Mouse (Mus musculus): ENCODE measurements at regions not wholly inside any gene's neighbourhood (a gene's known extent, or its start where the extent isn't known, plus 50 kb on each side); places are given as distances from the start of the nearest gene placed in this dataset.

GRCm38 (mm10) chr2:78170162-78170747 is 224.1 kb upstream of the Cwc22 start:
- Histone ChIP-seq H3K9ac (no peak overlapping the region), H3K4me2 (replicated peaks) (no peak overlapping the region)

GRCm38 (mm10) chr2:78165429-78165828 is 219.3 kb upstream of the Cwc22 start:
- Histone ChIP-seq H3K27ac (no peak overlapping the region), H3K36me3 (replicated peaks; ENCODE audit: control insufficient read depth, insufficient read depth) (no peaks in the 10 kb centered on the region), H3K4me3 (replicated peaks; ENCODE audit: low read length) (no peak overlapping the region), H3K4me2 (replicated peaks) (no peak overlapping the region), H3K9me3 (ENCODE audit: control insufficient read depth, low read length) (no peaks in the 10 kb centered on the region), H3K9ac (no peak overlapping the region), H3K4me1 (replicated peaks; ENCODE audit: control insufficient read depth, insufficient read depth, low read length) (no peaks in the 10 kb centered on the region), H3K27me3 (ENCODE audit: control insufficient read depth, insufficient read depth, low read length) (no peaks in the 10 kb centered on the region)
- no peak for DNase-seq (ENCODE audit: low spot score)
- WGBS, result 83% methylated on average over 13 of the region's 13 CpGs
- ATAC-seq (ENCODE audit: low FRiP score), result no peak

More at GRCm38 (mm10) chr2:78170162-78170747, 224.1 kb upstream of the Cwc22 start:
- H3K4me1 ChIP-seq (replicated peaks; ENCODE audit: control insufficient read depth, insufficient read depth, low read length), result no peaks in the 10 kb centered on the region
- H3K27me3 ChIP-seq (ENCODE audit: control insufficient read depth, insufficient read depth, low read length), result no peaks in the 10 kb centered on the region
- no peaks in the 10 kb centered on the region for H3K36me3 ChIP-seq (replicated peaks; ENCODE audit: control insufficient read depth, insufficient read depth)
- no peak overlapping the region for H3K27ac ChIP-seq
- no peak overlapping the region for H3K4me3 ChIP-seq (replicated peaks; ENCODE audit: low read length)
- no peak for DNase-seq (ENCODE audit: low spot score)
- no peak for ATAC-seq (ENCODE audit: low FRiP score)
- 59% methylated on average over 6 of the region's 6 CpGs for WGBS
- H3K9me3 ChIP-seq (ENCODE audit: control insufficient read depth, low read length), result no peaks in the 10 kb centered on the region

DNA sequence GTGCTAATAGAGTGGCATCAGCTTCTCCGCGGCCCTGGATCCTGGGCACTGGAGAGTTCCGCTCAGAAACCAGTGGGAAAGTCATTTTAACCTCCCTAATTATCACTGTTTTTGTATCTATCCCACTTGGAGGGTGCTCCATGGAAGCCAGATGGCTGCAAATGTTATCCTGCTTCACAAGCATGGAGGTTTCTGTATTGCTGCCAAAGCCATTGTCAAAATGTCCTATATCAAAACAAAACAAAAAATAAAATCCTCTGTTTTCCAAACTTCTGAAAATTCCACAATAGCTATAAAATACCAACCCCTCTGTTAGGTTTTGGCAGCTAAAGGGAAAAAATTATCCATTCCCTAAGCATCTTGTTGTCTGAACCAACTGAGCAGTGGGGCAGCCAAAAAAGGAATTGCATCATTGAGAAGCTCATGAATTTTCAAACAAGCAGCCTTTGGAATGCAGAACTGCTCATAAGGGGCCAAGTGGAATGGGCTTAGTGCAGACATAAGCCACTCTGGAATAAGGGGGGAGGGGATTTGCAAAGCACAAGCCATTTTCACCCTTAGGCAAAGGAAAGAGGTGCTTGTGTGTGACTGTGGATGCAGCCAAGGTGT is 213.8 kb upstream of the Cwc22 start:
- ATAC-seq (ENCODE audit: low FRiP score) (peak; percentile 89), DNase-seq (ENCODE audit: low spot score) (peak; percentile 59)
- H3K36me3 ChIP-seq (replicated peaks; ENCODE audit: control insufficient read depth, insufficient read depth), result no peaks in the 10 kb centered on the region
- H3K27ac ChIP-seq, result 0 out of 2 replicates have a peak overlapping the region, but pooled peaks have one; percentile 41
- no peaks in the 10 kb centered on the region for H3K4me1 ChIP-seq (replicated peaks; ENCODE audit: control insufficient read depth, insufficient read depth, low read length)
- H3K4me3 ChIP-seq (replicated peaks; ENCODE audit: low read length), result no peak overlapping the region
- H3K9ac ChIP-seq, result no peak overlapping the region
- H3K4me2 ChIP-seq (replicated peaks), result no peak overlapping the region
- H3K9me3 ChIP-seq (ENCODE audit: control insufficient read depth, low read length), result no peaks in the 10 kb centered on the region
- WGBS, result 58% methylated on average over 3 of the region's 3 CpGs
- H3K27me3 ChIP-seq (ENCODE audit: control insufficient read depth, insufficient read depth, low read length), result no peaks in the 10 kb centered on the region

DNA sequence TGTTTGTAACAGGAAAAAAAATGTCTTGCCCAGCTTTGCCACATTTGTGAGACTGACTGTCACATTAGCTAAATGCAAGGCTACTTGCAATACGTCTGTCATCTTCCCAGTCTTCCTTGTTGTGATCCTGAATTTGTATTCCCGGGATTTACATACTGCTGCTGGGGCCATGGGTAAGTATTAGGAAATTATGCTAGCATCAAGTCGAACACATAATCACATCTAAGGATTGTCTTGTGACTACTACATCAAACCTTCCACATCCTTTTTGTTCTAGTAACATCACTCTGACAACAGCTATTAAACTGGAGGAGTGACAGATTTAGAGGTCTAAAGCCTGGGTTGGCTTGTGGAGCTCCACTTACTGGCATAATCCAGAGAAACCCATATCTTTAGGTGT is 164.2 kb upstream of the Cwc22 start:
- WGBS, result 68% methylated on average over 3 of the region's 3 CpGs
- H3K27me3 ChIP-seq (ENCODE audit: control insufficient read depth, insufficient read depth, low read length), result no peaks in the 10 kb centered on the region
- DNase-seq (ENCODE audit: low spot score) (no peak), ATAC-seq (ENCODE audit: low FRiP score) (no peak)
- no peak overlapping the region for H3K4me2 ChIP-seq (replicated peaks)
- H3K9ac ChIP-seq, result no peak overlapping the region
- no peak overlapping the region for H3K4me3 ChIP-seq (replicated peaks; ENCODE audit: low read length)
- no peaks in the 10 kb centered on the region for H3K9me3 ChIP-seq (ENCODE audit: control insufficient read depth, low read length)
- H3K4me1 ChIP-seq (replicated peaks; ENCODE audit: control insufficient read depth, insufficient read depth, low read length), result no peaks in the 10 kb centered on the region
- no peaks in the 10 kb centered on the region for H3K36me3 ChIP-seq (replicated peaks; ENCODE audit: control insufficient read depth, insufficient read depth)
- H3K27ac ChIP-seq, result no peak overlapping the region

GRCm38 (mm10) chr2:78095536-78095935 is 149.4 kb upstream of the Cwc22 start:
- Histone ChIP-seq H3K27me3 (ENCODE audit: control insufficient read depth, insufficient read depth, low read length) (no peaks in the 10 kb centered on the region), H3K9ac (no peak overlapping the region), H3K27ac (no peak overlapping the region), H3K4me1 (replicated peaks; ENCODE audit: control insufficient read depth, insufficient read depth, low read length) (no peaks in the 10 kb centered on the region), H3K4me3 (replicated peaks; ENCODE audit: low read length) (no peak overlapping the region), H3K36me3 (replicated peaks; ENCODE audit: control insufficient read depth, insufficient read depth) (no peaks in the 10 kb centered on the region), H3K9me3 (ENCODE audit: control insufficient read depth, low read length) (no peaks in the 10 kb centered on the region), H3K4me2 (replicated peaks) (no peak overlapping the region)
- DNase-seq (ENCODE audit: low spot score) (no peak), ATAC-seq (ENCODE audit: low FRiP score) (no peak)
- 93% methylated on average over 2 of the region's 2 CpGs for WGBS

- ATAC-seq (ENCODE audit: low FRiP score) (no peak), DNase-seq (ENCODE audit: low spot score) (no peak)
- no peaks in the 10 kb centered on the region for H3K4me1 ChIP-seq (replicated peaks; ENCODE audit: control insufficient read depth, insufficient read depth, low read length)
- H3K4me2 ChIP-seq (replicated peaks), result no peak overlapping the region
- no peaks in the 10 kb centered on the region for H3K9me3 ChIP-seq (ENCODE audit: control insufficient read depth, low read length)
- H3K27ac ChIP-seq, result no peak overlapping the region
- no peak overlapping the region for H3K9ac ChIP-seq
- no peaks in the 10 kb centered on the region for H3K27me3 ChIP-seq (ENCODE audit: control insufficient read depth, insufficient read depth, low read length)
- H3K36me3 ChIP-seq (replicated peaks; ENCODE audit: control insufficient read depth, insufficient read depth), result no peaks in the 10 kb centered on the region
- H3K4me3 ChIP-seq (replicated peaks; ENCODE audit: low read length), result no peak overlapping the region
Measured at GRCm38 (mm10) chr2:78094921-78095320, 148.7 kb upstream of the Cwc22 start.

DNA sequence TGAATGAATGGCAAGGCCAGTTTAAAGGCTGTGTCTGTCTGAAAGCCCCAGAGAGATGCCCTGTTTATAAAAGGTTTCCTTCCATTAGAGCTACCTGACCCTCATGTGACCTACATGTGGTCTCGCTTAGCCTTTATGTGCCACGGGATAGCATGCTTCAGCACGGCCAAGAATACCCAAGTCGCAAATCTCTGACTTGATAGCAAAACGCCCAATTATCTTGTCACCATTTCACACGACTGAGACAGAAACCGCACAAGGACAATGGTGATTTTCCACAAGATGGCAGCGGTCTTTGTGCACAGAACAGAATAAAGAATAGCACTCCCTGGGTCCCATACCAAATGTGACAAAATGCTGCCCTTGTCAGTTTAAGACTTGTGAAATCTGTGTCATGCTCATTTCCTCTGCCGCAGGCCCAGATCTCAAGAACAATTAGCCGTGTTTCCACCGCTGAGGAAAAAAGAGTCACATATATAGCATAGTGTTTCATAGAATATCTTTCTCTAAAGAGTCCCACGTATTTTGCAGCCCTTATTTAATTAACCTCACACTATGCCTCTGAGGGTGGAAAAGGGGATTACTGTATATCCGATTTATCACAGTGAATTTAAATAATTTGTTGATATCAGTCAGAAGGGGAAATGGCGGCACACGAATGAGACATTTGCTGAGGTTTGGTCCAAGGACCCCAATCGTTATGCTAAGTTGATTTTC is 118.3 kb upstream of the Cwc22 start:
- Histone ChIP-seq H3K4me3 (replicated peaks; ENCODE audit: low read length) (no peak overlapping the region), H3K9ac (no peak overlapping the region), H3K36me3 (replicated peaks; ENCODE audit: control insufficient read depth, insufficient read depth) (no peaks in the 10 kb centered on the region), H3K4me1 (replicated peaks; ENCODE audit: control insufficient read depth, insufficient read depth, low read length) (0 out of 2 replicates have a peak, but pooled peaks cover 8% of the 10 kb centered on the region), H3K27me3 (ENCODE audit: control insufficient read depth, insufficient read depth, low read length) (no peaks in the 10 kb centered on the region), H3K27ac (peak overlapping the region; percentile 11; the same call in 1 of the 2 replicates), H3K9me3 (ENCODE audit: control insufficient read depth, low read length) (no peaks in the 10 kb centered on the region), H3K4me2 (replicated peaks) (peak overlapping the region; percentile 4; the same call in 1 of the 2 replicates)
- DNase-seq (ENCODE audit: low spot score) (peak; percentile 28), ATAC-seq (ENCODE audit: low FRiP score) (no peak; the same call in 1 of the 2 replicates)
- WGBS, result 22% methylated on average over 16 of the region's 16 CpGs

GRCm38 (mm10) chr2:78059801-78060416 is 113.7 kb upstream of the Cwc22 start:
- H3K4me2 ChIP-seq (replicated peaks), result no peak overlapping the region
- no peak overlapping the region for H3K4me3 ChIP-seq (replicated peaks; ENCODE audit: low read length)
- H3K36me3 ChIP-seq (replicated peaks; ENCODE audit: control insufficient read depth, insufficient read depth), result no peaks in the 10 kb centered on the region
- WGBS, result 76% methylated on average over 10 of the region's 10 CpGs
- H3K27me3 ChIP-seq (ENCODE audit: control insufficient read depth, insufficient read depth, low read length), result no peaks in the 10 kb centered on the region
- H3K4me1 ChIP-seq (replicated peaks; ENCODE audit: control insufficient read depth, insufficient read depth, low read length), result 0 out of 2 replicates have a peak, but pooled peaks cover 8% of the 10 kb centered on the region
- no peak for ATAC-seq (ENCODE audit: low FRiP score)
- no peak for DNase-seq (ENCODE audit: low spot score)
- H3K9me3 ChIP-seq (ENCODE audit: control insufficient read depth, low read length), result no peaks in the 10 kb centered on the region
- no peak overlapping the region for H3K27ac ChIP-seq
- H3K9ac ChIP-seq, result no peak overlapping the region

DNA sequence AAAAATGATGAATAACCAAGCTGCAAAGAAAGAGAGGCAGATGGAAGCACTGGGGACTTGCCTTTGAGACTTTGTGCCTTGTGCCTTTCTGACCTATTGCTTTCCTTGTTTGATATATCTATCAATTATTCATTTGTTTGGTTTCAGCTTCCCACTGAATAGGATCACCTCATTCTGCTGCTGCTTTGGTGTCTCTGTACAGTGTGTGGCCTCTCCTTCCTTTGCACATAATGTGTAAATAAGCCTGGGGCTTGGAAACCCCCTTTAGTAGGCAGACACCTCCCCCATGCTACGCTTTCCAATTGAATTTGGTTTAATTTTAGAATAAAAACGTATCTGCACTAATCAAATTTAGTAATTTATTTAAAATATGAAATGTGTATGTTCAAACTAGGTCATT is 112.8 kb upstream of the Cwc22 start:
- no peak overlapping the region for H3K27ac ChIP-seq
- H3K9ac ChIP-seq, result no peak overlapping the region
- H3K4me3 ChIP-seq (replicated peaks; ENCODE audit: low read length), result no peak overlapping the region
- DNase-seq (ENCODE audit: low spot score), result no peak
- ATAC-seq (ENCODE audit: low FRiP score), result no peak
- no peaks in the 10 kb centered on the region for H3K9me3 ChIP-seq (ENCODE audit: control insufficient read depth, low read length)
- no peak overlapping the region for H3K4me2 ChIP-seq (replicated peaks)
- H3K27me3 ChIP-seq (ENCODE audit: control insufficient read depth, insufficient read depth, low read length), result no peaks in the 10 kb centered on the region
- no peaks in the 10 kb centered on the region for H3K36me3 ChIP-seq (replicated peaks; ENCODE audit: control insufficient read depth, insufficient read depth)
- no peaks in the 10 kb centered on the region for H3K4me1 ChIP-seq (replicated peaks; ENCODE audit: control insufficient read depth, insufficient read depth, low read length)
- 77% methylated on average over 2 of the region's 2 CpGs for WGBS

All from hindbrain, embryonic 14.5 days (tissue).